Mouse (Mus musculus) hindbrain, embryonic 16.5 days (tissue): ENCODE measurements around the gene Afdn. TPM values are rescaled to one million over a fixed set of nuclear protein-coding genes. Genes with fewer than 3 reads are reported as not detected.

Experiments used
- ATAC-seq: fragments of 200-750 bp; cut with Nextera tagmentation; 2 replicates; pipeline ENCODE4 v1.8.0; 2017; ENCODE audit warnings: moderate TSS enrichment, moderate library complexity
- H3K27ac ChIP-seq: fragments of 300-500 bp; sonication (generic); 2 replicates; pipeline ENCODE4 v1.5.1; 2014; ENCODE audit warnings: low read depth, mild to moderate bottlenecking, control low read depth, low read length, moderate library complexity
- H3K27me3 ChIP-seq: fragments of 300-500 bp; sonication (generic); replicated peaks from 2 replicates; pipeline ENCODE4 v1.6.1; 2014; ENCODE audit warnings: low read length; ENCODE audit not compliant: control insufficient read depth, insufficient read depth
- H3K36me3 ChIP-seq: fragments of 300-500 bp; sonication (generic); 2 replicates; pipeline ENCODE4 v1.6.1; 2014; ENCODE audit warnings: mild to moderate bottlenecking, low read length, moderate library complexity, mixed read lengths; ENCODE audit not compliant: control insufficient read depth, insufficient read depth
- H3K4me1 ChIP-seq: fragments of 300-500 bp; sonication (generic); 2 replicates; pipeline ENCODE4 v1.6.1; 2014; ENCODE audit warnings: low read depth, low read length; ENCODE audit not compliant: control insufficient read depth, insufficient read depth
- H3K4me2 ChIP-seq: fragments of 300-500 bp; sonication (generic); 2 replicates; pipeline ENCODE4 v1.6.1; 2014; ENCODE audit warnings: mild to moderate bottlenecking, low read length, control low read depth, moderate library complexity
- H3K4me3 ChIP-seq: fragments of 300-500 bp; sonication (generic); 2 replicates; pipeline ENCODE4 v1.5.1; 2014; ENCODE audit warnings: mild to moderate bottlenecking, low read length, control low read depth, moderate library complexity
- H3K9ac ChIP-seq: fragments of 300-500 bp; sonication (generic); 2 replicates; pipeline ENCODE4 v1.6.1; 2014; ENCODE audit warnings: low read depth, mild to moderate bottlenecking, control low read depth, low read length, moderate library complexity
- H3K9me3 ChIP-seq: fragments of 300-500 bp; sonication (generic); 2 replicates; pipeline ENCODE4 v1.6.1; 2014; ENCODE audit warnings: mild to moderate bottlenecking, low read length, moderate library complexity; ENCODE audit not compliant: control insufficient read depth
- WGBS: fragments of 180-500 bp; shearing (Covaris S2); extraction: QIAGEN DNeasy Blood & Tissue Kit; methylation state at CpG from one replicate; pipeline ENCODE4 v1.1.7; 2014; 5-methylcytosine and 5-hydroxymethylcytosine counted together
- polyA plus RNA-seq: library from polyadenylated mRNA; unstranded; fragments of >200 nt; fragmentation: Nextera tagmentation; extraction: Ambion mirVana; gene quantifications from 2 replicates; pipeline ENCODE4 v1.2.1, GENCODE M21; 2015

Afdn gene
- polyA plus RNA-seq, 1 experiment from 2014 or later: 78.5 TPM

DNA sequence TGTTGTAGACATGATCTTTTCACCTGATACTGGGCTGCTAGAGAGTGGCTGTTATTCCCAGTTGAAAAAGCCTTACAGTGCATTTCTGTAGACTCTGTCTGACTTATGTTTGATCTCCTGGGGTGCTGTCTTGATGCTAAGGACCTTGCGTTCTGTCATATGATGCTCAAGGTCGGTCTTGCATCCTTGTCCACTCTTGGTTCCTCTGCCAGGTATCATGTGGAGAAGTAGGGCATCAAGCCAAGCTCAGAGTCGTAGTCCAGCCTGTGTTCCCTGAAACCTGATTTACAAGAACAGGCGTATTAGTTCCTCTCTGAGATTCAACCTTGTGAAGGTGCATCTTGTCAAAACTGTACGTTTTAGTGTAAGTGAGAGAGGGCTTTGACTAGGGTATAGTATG is 105.0 kb downstream of the Afdn start:
- H3K4me1 ChIP-seq: no peaks in the 10 kb centered on the region
- no peaks in the 10 kb centered on the region for H3K9me3 ChIP-seq
- H3K4me3 ChIP-seq: no peak overlapping the region
- H3K27ac ChIP-seq: no peak overlapping the region
- no peak overlapping the region for H3K4me2 ChIP-seq
- no peak overlapping the region for H3K9ac ChIP-seq
- H3K36me3 ChIP-seq: peaks cover 12% of the 10 kb centered on the region
- H3K27me3 ChIP-seq: no peaks in the 10 kb centered on the region
- 84% methylated on average over 5 of the region's 5 CpGs for WGBS
- ATAC-seq: no peak

DNA sequence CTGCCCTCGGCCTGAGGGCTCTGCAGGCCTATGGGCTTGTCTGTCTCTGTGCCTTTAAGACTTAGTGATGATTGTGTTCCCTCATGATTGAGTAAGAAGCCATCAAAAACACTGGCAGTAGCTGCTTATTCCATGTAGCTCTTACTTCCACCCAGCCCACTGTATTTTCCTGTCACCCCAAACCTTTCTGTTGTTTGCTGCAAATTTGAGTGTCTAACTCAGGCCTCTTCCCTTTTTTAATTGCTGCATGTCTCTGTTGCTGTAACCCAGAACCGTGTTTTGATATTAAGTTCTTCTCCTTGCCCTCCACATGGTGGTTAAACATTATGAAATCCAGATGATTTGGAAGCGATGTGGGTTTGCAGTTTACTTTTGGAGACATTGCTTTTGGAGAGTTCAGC is 106.6 kb downstream of the Afdn start:
- no peaks in the 10 kb centered on the region for H3K9me3 ChIP-seq
- H3K4me2 ChIP-seq: no peak overlapping the region
- H3K4me3 ChIP-seq: no peak overlapping the region
- 86% methylated on average over 3 of the region's 3 CpGs for WGBS
- H3K9ac ChIP-seq: no peak overlapping the region
- H3K4me1 ChIP-seq: no peaks in the 10 kb centered on the region
- H3K27me3 ChIP-seq: no peaks in the 10 kb centered on the region
- ATAC-seq: no peak
- peaks cover 7% of the 10 kb centered on the region; the same call in 1 of the 2 replicates for H3K36me3 ChIP-seq
- no peak overlapping the region for H3K27ac ChIP-seq

DNA sequence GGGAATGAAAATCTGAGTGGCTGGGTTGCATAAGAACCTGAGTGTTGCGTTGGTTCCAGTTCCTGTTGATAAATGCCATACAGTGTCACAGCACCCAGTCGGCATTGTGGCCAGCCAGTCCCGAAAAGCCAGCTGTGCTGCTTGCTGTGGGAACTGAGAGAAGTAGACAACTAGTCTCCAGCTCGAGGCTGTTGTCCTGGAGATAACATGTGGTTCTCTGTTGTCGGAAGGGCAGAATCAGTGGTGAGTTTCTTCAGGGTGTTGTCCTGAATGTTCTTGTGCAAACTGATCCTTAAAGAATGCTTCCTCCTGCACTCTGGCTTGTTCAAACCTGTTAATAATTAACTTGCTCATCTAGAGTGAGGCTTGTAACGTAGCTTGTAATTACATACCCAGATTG is 107.1 kb downstream of the Afdn start:
- Histone ChIP-seq H3K4me1 (no peaks in the 10 kb centered on the region), H3K4me2 (no peak overlapping the region), H3K9ac (no peak overlapping the region), H3K27ac (no peak overlapping the region), H3K27me3 (no peaks in the 10 kb centered on the region), H3K4me3 (no peak overlapping the region), H3K9me3 (no peaks in the 10 kb centered on the region), H3K36me3 (peaks cover 6% of the 10 kb centered on the region; the same call in 1 of the 2 replicates)
- 50% methylated on average over 6 of the region's 6 CpGs for WGBS
- ATAC-seq: no peak

DNA sequence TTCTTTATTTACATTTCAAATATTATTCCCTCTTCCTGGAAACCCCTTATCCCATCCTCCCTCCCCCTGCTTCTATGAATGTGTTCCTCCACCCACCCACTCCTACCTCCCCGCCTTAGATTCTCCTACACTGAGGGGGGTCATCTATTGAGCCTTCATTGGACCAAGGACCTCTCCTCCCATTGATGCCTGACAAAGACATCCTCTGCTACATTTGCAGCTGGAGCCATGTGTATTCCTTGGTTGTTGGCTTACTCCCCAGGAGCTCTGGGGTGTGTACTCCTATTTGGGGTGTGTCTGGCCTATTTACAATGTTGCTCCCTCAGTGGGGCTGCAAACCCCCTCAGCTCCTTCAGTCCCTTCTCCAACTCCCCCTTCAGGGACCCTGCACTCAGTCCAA is 109.9 kb downstream of the Afdn start:
- ATAC-seq: no peak
- H3K4me1 ChIP-seq: no peaks in the 10 kb centered on the region
- H3K27ac ChIP-seq: no peak overlapping the region
- no peak overlapping the region for H3K4me2 ChIP-seq
- H3K9ac ChIP-seq: no peak overlapping the region
- 93% methylated on average over 1 of the region's 1 CpGs for WGBS
- 0 out of 2 replicates have a peak, but pooled peaks cover 2% of the 10 kb centered on the region for H3K36me3 ChIP-seq
- no peaks in the 10 kb centered on the region for H3K27me3 ChIP-seq
- H3K9me3 ChIP-seq: no peaks in the 10 kb centered on the region
- no peak overlapping the region for H3K4me3 ChIP-seq

DNA sequence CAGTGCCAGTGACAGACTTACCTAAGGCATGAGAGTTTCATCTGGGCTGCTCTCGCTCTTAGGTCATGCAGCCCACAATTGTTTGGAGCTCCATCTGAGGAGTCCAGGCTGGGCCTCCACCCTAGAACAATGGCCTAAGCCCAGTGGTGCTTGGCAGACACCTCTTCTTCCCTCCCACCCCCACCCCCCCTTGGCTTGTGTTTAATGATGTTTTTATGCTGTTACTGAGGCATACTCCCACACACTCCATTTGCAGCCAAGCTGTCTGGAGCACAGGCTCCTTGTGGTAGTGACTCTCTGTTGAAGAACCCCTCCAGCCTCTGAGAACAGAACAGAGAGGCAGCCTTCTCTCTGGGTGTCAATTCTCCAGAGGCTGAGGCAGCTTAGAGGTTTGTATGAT is 113.9 kb downstream of the Afdn start:
- Histone ChIP-seq H3K4me1 (no peaks in the 10 kb centered on the region), H3K27me3 (no peaks in the 10 kb centered on the region), H3K4me2 (no peak overlapping the region), H3K36me3 (0 out of 2 replicates have a peak, but pooled peaks cover 2% of the 10 kb centered on the region), H3K4me3 (no peak overlapping the region), H3K27ac (no peak overlapping the region), H3K9me3 (no peaks in the 10 kb centered on the region), H3K9ac (no peak overlapping the region)
- no peak for ATAC-seq
- WGBS: 69% methylated on average over 1 of the region's 1 CpGs

DNA sequence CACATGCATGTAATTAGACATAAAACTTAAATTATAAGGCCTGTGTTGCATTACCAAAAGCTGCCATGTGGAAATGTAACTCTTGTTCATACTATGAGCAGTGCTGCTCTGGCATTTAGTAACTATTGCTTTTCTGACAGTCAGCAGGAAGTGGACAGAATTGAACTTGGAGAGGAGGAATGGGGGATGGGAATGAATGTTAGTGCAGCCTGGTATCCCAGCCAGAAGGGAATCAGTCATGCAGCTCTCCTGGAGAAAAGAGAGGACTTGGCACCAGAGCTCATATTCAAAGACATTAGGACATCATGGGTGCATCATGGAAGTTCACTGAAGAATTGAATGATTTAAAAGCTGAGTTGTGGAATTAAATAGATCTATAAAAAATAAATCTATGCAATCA is 117.1 kb downstream of the Afdn start:
- Histone ChIP-seq H3K4me1 (no peaks in the 10 kb centered on the region), H3K4me3 (no peak overlapping the region), H3K9me3 (no peaks in the 10 kb centered on the region), H3K27ac (no peak overlapping the region), H3K4me2 (no peak overlapping the region), H3K9ac (no peak overlapping the region), H3K36me3 (peaks cover 4% of the 10 kb centered on the region; the same call in 1 of the 2 replicates), H3K27me3 (no peaks in the 10 kb centered on the region)
- no peak for ATAC-seq

DNA sequence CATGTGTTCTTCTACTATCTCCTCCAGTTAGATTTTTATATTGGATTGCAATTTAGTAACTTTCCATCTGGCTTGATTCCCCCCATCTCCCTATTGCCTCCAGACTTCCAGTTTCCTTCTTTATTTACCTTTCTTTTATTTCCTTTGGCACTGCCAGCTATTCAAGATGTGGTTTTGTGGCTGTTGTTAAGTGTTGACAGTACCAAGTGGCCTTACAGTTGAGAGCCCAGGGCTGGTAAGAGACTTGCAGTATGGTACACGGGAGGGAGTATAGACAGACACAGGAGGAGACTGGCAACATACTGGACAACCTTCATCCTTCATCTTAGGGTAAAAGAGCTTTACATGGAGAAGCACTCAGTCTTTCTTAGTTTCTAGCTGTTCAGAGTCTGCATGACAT is 119.4 kb downstream of the Afdn start:
- H3K36me3 ChIP-seq: peaks cover 15% of the 10 kb centered on the region
- ATAC-seq: no peak
- no peak overlapping the region for H3K4me2 ChIP-seq
- 93% methylated on average over 1 of the region's 1 CpGs for WGBS
- H3K4me1 ChIP-seq: no peaks in the 10 kb centered on the region
- no peak overlapping the region for H3K4me3 ChIP-seq
- no peaks in the 10 kb centered on the region for H3K9me3 ChIP-seq
- no peak overlapping the region for H3K27ac ChIP-seq
- H3K27me3 ChIP-seq: no peaks in the 10 kb centered on the region
- no peak overlapping the region for H3K9ac ChIP-seq

DNA sequence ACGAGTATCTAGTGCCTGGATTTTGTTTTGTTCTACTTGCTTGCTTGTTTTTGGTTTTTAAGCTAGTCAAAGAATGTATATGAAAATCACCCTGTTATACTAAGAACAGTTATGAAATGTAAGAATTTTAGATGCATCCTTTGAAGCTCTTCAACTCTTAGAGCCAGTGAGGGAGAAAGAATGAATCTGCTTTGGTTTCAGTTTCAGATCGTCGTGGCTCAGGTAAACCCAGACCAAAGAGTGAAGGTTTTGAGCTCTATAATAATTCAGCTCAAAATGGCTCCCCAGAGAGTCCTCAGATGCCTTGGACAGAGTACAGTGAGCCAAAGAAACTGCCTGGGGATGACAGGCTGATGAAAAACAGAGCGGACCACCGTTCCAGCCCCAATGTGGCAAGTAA is 123.2 kb downstream of the Afdn start:
- H3K9me3 ChIP-seq: no peaks in the 10 kb centered on the region
- H3K9ac ChIP-seq: no peak overlapping the region
- H3K27me3 ChIP-seq: no peaks in the 10 kb centered on the region
- no peak overlapping the region for H3K4me3 ChIP-seq
- no peak overlapping the region for H3K27ac ChIP-seq
- no peak overlapping the region for H3K4me2 ChIP-seq
- 84% methylated on average over 5 of the region's 5 CpGs for WGBS
- no peak for ATAC-seq
- H3K36me3 ChIP-seq: peaks cover 31% of the 10 kb centered on the region
- H3K4me1 ChIP-seq: no peaks in the 10 kb centered on the region

DNA sequence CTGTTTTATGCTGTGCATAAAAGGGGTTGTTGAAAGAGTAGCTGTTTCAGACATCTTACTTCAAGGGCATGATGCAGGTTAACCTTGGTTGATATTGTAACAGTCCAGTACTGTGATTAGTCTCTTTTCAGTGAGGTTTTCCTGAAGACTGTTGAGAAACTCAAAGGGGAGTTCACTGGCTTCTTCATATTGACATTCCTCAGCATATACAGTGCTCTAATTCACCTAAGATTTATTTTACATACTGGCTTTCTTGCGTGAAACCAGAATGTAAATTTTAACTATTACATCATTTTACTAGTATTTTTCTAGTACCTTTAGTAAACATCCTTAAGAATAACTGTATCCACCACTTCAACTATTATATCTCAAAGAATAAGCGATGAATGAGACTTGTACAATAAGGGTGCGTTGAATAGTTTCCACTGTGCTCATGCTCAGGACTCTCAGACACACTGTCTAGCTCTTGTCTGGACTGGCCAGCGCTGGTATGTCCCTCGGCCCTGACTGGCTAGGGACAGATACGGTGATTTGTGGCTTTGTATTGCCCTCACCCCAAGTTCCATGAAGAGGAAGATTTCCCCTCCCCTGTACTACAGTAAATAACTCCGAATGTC is 129.6 kb downstream of the Afdn start:
- H3K4me1 ChIP-seq: no peaks in the 10 kb centered on the region
- no peak overlapping the region for H3K4me2 ChIP-seq
- 88% methylated on average over 7 of the region's 7 CpGs for WGBS
- no peak overlapping the region for H3K27ac ChIP-seq
- no peaks in the 10 kb centered on the region for H3K27me3 ChIP-seq
- H3K9me3 ChIP-seq: no peaks in the 10 kb centered on the region
- H3K4me3 ChIP-seq: no peak overlapping the region
- no peak overlapping the region for H3K9ac ChIP-seq
- no peak for ATAC-seq
- H3K36me3 ChIP-seq: peaks cover 16% of the 10 kb centered on the region

DNA sequence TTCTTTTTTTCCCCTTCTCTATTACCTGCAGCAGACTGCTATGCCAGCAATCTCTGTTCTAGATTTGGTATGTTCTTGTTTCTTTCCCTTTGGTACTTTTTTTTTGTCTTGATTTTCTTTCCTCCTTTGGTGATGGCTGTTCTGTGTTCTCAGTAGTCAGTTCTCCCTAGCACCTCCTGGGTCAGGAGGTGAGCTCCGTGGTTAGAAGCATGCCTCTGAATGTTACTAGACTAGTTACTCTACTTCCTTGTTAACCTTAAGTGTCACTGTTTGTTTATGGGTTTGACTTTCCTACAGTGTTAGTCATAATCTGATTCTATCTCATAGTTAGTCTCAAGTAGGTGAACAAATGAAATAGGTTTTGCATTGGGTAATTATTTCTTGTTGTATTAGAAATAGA is 130.6 kb downstream of the Afdn start:
- Histone ChIP-seq H3K36me3 (peaks cover 11% of the 10 kb centered on the region), H3K9me3 (no peaks in the 10 kb centered on the region), H3K4me1 (no peaks in the 10 kb centered on the region), H3K27ac (no peak overlapping the region), H3K4me2 (no peak overlapping the region), H3K4me3 (no peak overlapping the region), H3K27me3 (no peaks in the 10 kb centered on the region), H3K9ac (no peak overlapping the region)
- 89% methylated on average over 1 of the region's 1 CpGs for WGBS
- ATAC-seq: no peak
